Mouse (Mus musculus) bone marrow, adult 2 months (tissue): Measurements from ENCODE around the gene Gm8947.

Experiments used
- CTCF ChIP-seq: fragments of 200-500 bp; IDR thresholded peaks from 2 replicates; pipeline ENCODE4 v1.5.1; 2011; ENCODE audit warnings: low read length, control low read depth; ENCODE audit not compliant: control insufficient read depth, insufficient read depth
- POLR2A ChIP-seq: fragments of 200-500 bp; IDR thresholded peaks from 2 replicates; pipeline ENCODE4 v1.6.1; 2011; ENCODE audit warnings: low read depth, mild to moderate bottlenecking, control low read depth, low read length, borderline replicate concordance; ENCODE audit not compliant: control insufficient read depth

GRCm38 (mm10) chr1:151223377-151223776, 31.2 kb downstream of the Gm8947 start:
- TF ChIP-seq POLR2A (no peak), CTCF (no peak)
